Mouse (Mus musculus) regulatory T cell (primary cell): Measurements from ENCODE around the gene Zcchc18.
"Not testable (repeated sequence)": the region's sequence is repeated elsewhere in the genome, so short reads cannot be mapped to it uniquely, and the experiment has no call there.

Experiments used
- in situ Hi-C: fragments of 300-600 bp; cut with MboI, MseI; formaldehyde crosslinking; loops from one replicate; pipeline ENCODE4 v1.15.1; 2025; ENCODE audit warnings: high pct_unique_total_duplicates

The Zcchc18 gene

DNA sequence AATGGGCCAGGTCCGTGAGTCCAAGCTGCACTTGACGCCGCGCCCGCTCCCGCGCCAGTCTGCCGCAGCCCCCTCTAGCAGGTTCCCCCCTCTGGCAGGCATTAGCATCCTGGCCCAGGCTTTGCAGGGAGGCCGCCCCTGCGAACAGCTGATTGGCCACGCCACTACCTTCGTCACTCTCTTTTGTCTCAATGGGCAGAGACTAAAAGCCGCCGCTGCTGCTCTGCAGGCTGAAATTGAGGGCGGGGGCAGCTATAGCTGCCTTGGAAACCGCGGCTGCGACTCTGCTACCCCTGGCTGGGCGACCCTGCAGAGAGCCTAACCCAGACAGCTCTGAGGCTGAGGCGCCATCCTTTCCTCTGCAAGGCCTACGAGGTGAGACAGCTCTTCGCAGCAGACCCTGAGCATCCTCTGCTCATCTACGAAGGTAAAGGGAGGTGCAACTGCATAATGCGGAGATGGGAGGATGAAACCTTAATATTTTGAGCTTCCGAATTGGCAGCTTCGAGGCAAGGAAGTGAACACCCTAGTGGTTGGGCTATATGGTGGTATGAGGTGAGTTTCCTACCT is at the start of gene Zcchc18:
Zcchc18 (plus strand) TSS at position 178 of the 570 bp plus-strand sequence.
- in situ Hi-C loops: no loop called here

- in situ Hi-C loops: not testable (repeated sequence)
Observed at GRCm38 (mm10) chrX:136957583-136958279, 35.2 kb upstream of the Zcchc18 start.

GRCm38 (mm10) chrX:136958300-136958699 is 34.7 kb upstream of the Zcchc18 start:
- in situ Hi-C loops: not testable (repeated sequence)

GRCm38 (mm10) chrX:136959688-136960087 is 33.3 kb upstream of the Zcchc18 start:
- in situ Hi-C loops: no loop called here

DNA sequence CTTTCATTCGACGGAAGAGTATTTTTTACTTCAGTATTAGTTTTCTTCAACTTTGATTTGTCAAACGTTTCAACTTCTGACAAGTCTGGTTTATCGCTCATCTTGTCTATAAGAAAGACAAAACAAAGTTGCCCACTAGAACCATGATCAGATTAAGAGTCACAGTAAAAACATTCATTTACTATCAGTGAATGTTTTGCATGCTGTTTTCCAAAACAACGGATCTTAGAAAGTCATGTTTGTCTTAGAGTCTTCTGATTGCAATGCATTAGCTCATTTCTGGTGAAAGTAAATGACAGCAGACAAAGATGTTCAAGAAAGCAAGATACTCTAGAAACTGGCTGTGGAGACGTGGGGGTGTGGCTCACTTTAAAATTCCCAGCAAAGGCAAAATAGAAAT is 17.6 kb upstream of the Zcchc18 start, which contains the start of gene Tmsb15b2:
Tmsb15b2 (minus strand) TSS at position 101 of the 400 bp plus-strand sequence.
- in situ Hi-C loops: not testable (repeated sequence)

- in situ Hi-C loops: no loop called here
Observed at GRCm38 (mm10) chrX:136976424-136977084, 16.4 kb upstream of the Zcchc18 start, which contains the start of the genes Tmsb15l and Tmsb15b1. Gene Tmsb15l (minus strand): TSS chrX:136976869. Gene Tmsb15b1 (minus strand): TSS chrX:136976874.

- in situ Hi-C loops: no loop called here
Observed at GRCm38 (mm10) chrX:136978616-136979015, 14.3 kb upstream of the Zcchc18 start.

GRCm38 (mm10) chrX:136986039-136986438 is 6.9 kb upstream of the Zcchc18 start:
- in situ Hi-C loops: no loop called here

DNA sequence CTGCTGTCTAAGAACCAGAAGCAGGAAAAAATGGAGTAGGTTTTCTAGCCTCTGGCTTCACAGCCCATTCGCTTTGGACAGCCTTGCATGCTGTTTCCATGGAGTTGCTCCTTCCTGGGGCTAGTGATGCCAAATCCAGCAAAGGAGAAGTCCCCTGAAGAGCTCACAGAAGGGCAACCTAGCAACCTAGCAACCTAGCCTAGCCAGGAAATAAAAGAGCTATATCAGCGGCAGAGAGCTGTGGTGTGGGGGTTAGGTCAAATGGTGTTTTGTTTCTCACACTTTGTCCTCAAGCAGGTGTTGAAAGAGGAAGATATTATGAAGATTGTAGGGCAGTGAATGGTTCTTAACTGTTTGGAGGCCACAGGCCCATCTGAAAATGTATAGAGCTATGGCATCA is 1.7 kb upstream of the Zcchc18 start:
- in situ Hi-C loops: no loop called here

DNA sequence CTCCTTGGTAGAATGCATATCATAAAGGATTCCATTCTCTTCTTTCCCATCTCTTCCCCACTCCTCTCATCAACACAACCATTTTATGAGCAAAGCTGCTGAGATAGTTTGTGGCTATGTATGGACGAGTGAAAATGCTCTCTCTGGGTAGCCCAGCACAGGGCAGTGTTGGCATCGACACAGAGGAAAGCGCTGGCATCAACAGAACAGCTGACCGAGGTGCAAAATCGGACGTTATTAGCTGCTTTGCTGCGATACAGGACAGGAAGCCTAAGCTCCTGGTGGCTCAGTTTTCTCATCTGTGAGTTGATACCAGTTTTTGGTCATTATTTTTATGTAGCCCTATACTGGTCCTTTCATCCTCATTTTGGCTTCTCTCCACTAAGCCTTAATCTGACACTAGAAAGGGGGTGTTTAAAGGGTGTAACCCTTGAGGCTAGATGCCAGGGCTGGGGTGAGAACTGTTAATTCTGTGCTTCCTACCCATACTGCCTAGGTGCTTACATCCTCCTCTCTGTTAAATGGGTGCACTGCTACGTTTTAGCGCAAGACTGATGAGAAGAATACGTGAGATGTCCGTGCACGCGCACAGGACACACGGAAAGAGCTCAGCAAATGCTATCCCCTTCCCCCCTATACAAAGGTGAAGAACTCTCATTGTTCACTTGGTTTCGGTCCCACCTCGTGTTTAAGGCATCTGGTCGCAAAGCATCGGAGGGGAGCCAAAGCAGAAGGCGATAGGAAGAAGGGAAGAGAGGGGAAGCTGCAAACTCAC is 577 bp upstream of the Zcchc18 start:
- in situ Hi-C loops: no loop called here

GRCm38 (mm10) chrX:136993641-136994040 is 686 bp downstream of the Zcchc18 start:
- in situ Hi-C loops: no loop called here

DNA sequence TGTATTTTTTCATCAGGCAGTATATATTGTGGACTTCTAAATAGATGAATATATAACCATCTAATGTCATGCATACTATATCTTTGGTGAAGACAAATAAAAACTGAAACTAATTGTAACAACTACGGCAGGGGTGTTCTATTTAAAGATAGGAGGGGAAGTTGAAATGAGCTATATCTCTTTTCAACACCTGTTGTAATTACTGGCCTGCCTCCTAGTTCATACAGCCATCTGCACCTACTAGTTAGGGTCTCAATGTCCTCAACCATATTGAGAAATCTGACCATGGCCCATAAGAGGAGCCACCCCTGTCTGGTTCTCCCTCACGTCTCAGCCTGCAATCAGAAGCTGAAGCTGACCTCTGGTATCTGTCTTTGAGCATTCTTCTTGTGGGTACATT is 3.3 kb downstream of the Zcchc18 start:
- in situ Hi-C loops: no loop called here

GRCm38 (mm10) chrX:137015099-137015709 is 22.2 kb downstream of the Zcchc18 start:
- in situ Hi-C loops: no loop called here

DNA sequence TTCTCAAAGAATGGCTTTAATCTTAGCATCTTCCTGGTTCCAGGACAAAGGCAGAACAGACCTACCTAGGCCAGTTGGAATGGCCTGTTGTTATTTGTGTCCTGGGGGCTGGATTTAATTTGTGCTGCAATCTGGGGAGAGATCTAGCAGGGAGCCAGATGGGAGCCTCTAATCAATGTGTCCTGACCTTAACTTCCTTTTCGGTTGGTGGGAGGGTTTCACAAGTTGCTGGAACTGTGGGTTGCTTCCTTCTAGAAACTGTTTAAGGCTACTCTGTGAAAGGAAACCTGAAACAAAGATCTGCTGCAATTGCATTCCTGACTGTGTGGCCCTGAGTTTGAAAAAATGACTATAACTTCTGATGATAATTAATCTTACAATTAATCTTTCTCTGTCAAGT is 24.7 kb downstream of the Zcchc18 start:
- in situ Hi-C loops: no loop called here

- in situ Hi-C loops: no loop called here
Observed at GRCm38 (mm10) chrX:137019310-137019709, 26.4 kb downstream of the Zcchc18 start.

DNA sequence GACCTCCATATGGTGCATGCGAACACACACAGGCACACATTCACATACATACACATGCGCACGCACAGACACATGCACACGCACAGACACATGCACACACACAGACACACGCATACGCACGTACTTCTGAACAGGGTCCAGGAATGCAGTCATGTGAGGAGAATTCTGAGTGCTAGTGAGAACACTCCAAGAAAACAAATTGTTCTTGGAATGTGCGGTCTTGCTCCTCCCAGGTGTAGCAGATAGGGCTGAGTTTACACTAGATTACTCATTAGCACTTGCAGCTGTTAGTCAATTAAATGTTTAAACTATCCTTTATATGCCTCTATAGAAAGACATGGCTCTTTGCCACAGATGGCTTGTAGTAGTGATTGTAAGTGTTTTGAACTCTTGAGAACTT is 38.0 kb downstream of the Zcchc18 start:
- in situ Hi-C loops: loop anchor here (10.0 kb wide), 1 partner anchor 286 kb away; the partner anchor contains the start of gene Morf4l2

DNA sequence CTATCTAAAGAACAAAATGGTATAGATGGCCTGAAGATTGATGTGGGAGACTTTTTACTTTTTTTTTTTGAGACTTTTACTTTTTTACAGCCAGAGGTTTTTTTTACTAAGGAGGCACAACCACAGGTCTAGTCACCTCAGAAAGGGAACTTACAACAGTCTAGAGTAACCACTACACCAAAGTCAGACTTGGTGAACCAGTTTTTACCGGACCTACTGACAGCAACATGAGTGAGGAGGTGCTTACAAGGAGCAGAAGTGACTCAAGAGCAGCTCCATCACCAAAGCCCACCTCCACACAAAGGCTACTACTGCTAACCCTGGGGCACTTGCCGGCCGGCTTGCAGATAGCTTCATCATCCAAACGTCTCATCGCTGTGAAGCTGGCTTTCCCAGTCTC is 38.8 kb downstream of the Zcchc18 start:
- in situ Hi-C loops: loop anchor here (10.0 kb wide), 1 partner anchor 287 kb away; the partner anchor contains the start of gene Morf4l2

DNA sequence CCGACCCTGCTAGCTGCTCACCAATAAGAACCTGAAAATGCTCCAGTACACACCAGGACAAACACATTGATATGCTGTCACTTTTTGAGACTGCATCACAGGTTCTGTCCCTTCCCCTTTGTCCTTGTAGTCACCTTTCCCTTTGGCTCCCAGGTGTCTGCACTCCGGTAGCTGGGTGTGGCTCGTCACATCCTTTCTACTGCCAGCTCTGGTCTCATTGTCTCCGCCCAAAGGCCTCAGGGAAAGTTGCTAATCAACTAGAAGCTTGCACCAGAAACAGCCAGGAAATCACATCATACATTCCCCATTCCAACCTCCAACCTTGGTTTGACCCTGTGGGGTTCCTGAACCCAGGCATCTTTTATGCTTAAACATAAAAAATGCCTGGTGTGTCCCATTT is 41.4 kb downstream of the Zcchc18 start:
- in situ Hi-C loops: loop anchor here (10.0 kb wide), 1 partner anchor 290 kb away; the partner anchor contains the start of gene Morf4l2

DNA sequence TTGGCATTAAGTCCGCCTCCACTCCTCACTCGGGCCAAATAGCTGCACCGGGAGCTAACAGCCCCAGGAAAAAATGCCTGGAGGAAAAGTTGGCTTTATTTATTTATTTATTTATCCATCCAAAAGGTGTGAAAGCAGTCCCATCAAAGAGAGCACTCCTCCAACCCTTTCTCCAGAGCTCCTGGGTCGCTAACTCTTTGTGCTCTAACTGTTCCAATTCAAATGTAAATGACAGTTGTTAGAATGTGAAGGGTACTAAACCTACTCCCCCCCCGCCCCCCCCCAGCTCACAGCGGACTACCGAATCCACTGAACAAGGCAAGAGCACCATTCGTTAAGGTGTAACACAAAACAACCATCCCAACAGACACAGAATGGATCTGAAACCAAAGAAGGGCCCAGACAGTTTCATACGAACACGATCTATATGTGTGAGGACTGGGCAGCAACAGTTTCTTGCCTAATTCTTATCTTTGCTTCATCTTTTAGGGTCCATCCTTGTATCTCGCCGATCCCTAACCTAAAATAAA is 44.6 kb downstream of the Zcchc18 start:
- in situ Hi-C loops: loop anchor here (10.0 kb wide), 1 partner anchor 293 kb away; the partner anchor contains the start of gene Morf4l2

GRCm38 (mm10) chrX:137038000-137038483 is 45.1 kb downstream of the Zcchc18 start, which contains the start of gene Slc25a53:
Gene Slc25a53 (minus strand): TSS chrX:137038302.
- in situ Hi-C loops: loop anchor here (10.0 kb wide), 1 partner anchor 293 kb away; the partner anchor contains the start of gene Morf4l2
